Mouse (Mus musculus) layer of hippocampus, adult 11-12 months (tissue): ENCODE data around the gene Sv2b.

ENCODE experiments used
- DNase-seq: peaks from one replicate; pipeline ENCODE4 v3.0.0; 2022; ENCODE audit warnings: low spot score

Sv2b gene

GRCm38 (mm10) chr7:75292246-75292645, 16.8 kb downstream of the Sv2b start:
- DNase-seq = no peak

GRCm38 (mm10) chr7:75290554-75290953, 18.5 kb downstream of the Sv2b start:
- no peak for DNase-seq

GRCm38 (mm10) chr7:75287237-75287636, 21.8 kb downstream of the Sv2b start:
- DNase-seq = no peak

GRCm38 (mm10) chr7:75282951-75283350, 26.1 kb downstream of the Sv2b start:
- DNase-seq = peak; percentile 29

GRCm38 (mm10) chr7:75282080-75282650, 26.9 kb downstream of the Sv2b start:
- DNase-seq = no peak

GRCm38 (mm10) chr7:75281106-75281505, 28.0 kb downstream of the Sv2b start:
- no peak for DNase-seq

- no peak for DNase-seq
Measured at GRCm38 (mm10) chr7:75277847-75278246, 31.2 kb downstream of the Sv2b start.

GRCm38 (mm10) chr7:75276739-75277138, 32.3 kb downstream of the Sv2b start:
- no peak for DNase-seq

- DNase-seq = no peak
Measured at GRCm38 (mm10) chr7:75274518-75274917, 34.5 kb downstream of the Sv2b start.

- DNase-seq = no peak
Measured at GRCm38 (mm10) chr7:75273633-75274032, 35.4 kb downstream of the Sv2b start.

GRCm38 (mm10) chr7:75271921-75272381, 37.1 kb downstream of the Sv2b start:
- peak; percentile 25 for DNase-seq

- no peak for DNase-seq
Measured at GRCm38 (mm10) chr7:75271306-75271705, 37.8 kb downstream of the Sv2b start.

- no peak for DNase-seq
Measured at GRCm38 (mm10) chr7:75267236-75267635, 41.8 kb downstream of the Sv2b start.

GRCm38 (mm10) chr7:75265241-75265640, 43.8 kb downstream of the Sv2b start:
- peak; percentile 50 for DNase-seq

GRCm38 (mm10) chr7:75259945-75260344, 49.1 kb downstream of the Sv2b start:
- no peak for DNase-seq

- no peak for DNase-seq
Measured at GRCm38 (mm10) chr7:75253611-75254250, 55.3 kb downstream of the Sv2b start.

- no peak for DNase-seq
Measured at GRCm38 (mm10) chr7:75240754-75241507, 68.1 kb downstream of the Sv2b start.

GRCm38 (mm10) chr7:75236386-75236785, 72.7 kb downstream of the Sv2b start:
- no peak for DNase-seq

GRCm38 (mm10) chr7:75224206-75224605, 84.9 kb downstream of the Sv2b start:
- DNase-seq = no peak

GRCm38 (mm10) chr7:75222704-75223431, 86.2 kb downstream of the Sv2b start:
- no peak for DNase-seq

- no peak for DNase-seq
Measured at GRCm38 (mm10) chr7:75220786-75221185, 88.3 kb downstream of the Sv2b start.

- no peak for DNase-seq
Measured at GRCm38 (mm10) chr7:75220296-75220695, 88.8 kb downstream of the Sv2b start.
